Mouse (Mus musculus): ENCODE data around the gene Cbx4. TPM values are rescaled to one million over a fixed set of nuclear protein-coding genes. Genes with fewer than 3 reads are reported as not detected.

Gene Cbx4
- total RNA-seq, 2 experiments from 2014 or later, result 69.7 to 76.8 TPM

- DNase-seq (ENCODE audit: low spot score in 2 of 2), result no peak
These were observed 26.8 kb downstream of the Cbx4 start for GRCm38 (mm10) chr11:119059256-119059655.

DNA sequence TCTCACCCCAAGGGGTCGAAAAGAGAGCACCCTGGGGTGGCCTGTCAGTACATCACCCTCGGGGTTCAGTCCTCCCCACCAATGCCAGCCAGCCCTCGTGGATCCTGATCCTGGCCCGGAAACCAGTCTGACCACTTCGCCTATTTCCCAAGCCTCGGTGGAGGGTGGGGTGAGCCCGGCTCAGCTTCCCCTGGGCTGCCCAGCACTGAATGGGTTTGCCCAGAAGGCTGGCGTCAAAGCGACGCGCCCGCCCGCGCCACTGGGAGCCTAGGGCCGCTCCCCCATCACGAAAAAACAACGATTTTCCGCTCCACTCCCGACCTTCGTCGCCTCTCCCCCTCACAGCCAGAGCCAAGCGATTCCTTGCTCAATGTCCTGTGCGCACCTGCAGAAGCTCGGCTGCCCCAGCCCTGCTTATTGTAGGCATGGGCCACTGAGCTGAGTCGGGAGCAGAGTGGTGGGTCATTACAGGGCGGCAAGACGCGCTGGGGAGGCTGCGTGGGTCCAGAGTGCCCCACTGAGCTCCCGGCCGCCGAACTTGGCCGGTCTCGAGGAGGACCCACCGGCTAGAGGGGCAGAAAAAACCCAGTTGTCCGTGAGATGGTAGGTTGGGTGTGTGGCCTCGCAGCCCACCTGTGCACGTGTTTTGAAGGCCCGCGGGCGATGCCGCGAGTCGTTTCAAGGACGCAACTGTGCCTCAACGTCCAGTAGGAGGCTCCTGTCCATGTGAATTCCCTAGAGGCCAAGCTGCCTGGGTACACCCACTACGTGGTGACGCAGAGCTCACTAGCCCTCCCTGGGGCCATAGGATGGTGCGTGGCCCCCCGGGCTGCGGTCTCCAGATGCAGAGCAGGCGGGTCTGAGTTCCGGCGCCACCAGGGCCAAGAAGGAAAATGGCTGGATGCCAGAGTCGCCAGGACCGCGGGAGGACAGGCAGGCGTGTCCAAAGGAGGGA lies 27.7 kb downstream of the Cbx4 start:
- no peak for DNase-seq (ENCODE audit: low spot score in 2 of 2)

GRCm38 (mm10) chr11:119057291-119057690 lies 28.7 kb downstream of the Cbx4 start:
- no peak for DNase-seq (ENCODE audit: low spot score in 2 of 2)

DNA sequence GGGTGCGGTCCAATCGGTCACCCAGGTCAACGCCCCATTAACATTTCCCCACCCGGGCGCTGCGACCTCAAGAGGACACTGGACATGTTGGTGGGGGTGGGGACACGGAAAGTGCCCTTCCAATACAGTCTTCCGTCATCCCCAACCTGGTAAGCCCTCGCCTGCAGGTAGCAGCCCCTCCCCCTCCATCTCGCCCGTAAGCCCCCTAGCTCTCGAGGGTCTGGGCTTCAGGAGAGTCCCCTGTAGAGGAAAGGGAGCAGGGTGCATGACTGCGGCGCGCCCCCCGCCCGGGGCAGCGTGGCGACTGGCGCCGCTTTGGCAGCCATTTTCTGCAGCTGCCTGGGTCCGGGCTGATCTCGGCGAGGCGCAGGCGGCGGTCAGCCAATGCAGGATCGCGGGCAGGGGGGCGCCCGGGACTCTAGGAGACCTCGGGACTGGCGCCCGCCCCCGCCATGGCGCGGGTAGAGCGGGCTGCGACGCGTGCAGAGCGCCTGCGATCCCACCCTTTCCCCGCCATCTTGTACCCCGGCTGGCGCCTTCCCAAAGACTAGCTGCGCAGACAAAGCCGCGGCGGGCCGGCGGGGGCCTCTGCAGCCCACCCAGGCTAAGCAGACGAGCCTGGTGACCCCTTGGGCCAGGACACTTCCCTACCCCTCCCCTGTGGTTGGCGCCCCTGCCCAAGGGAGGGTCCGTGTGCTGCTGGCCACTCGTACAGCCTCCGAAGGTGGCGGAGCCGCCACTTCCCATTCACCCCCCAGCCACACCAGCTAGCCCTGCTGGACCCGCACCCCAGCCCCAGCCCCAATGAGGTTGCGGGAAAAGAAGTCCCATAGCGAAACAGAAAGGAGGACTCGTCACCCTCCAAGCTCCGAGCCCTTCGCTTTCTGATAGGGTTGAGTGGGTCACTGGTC lies 29.5 kb downstream of the Cbx4 start:
- no peak for DNase-seq (ENCODE audit: low spot score in 2 of 2)

- no peak for DNase-seq (ENCODE audit: low spot score in 2 of 2)
These were observed 30.4 kb downstream of the Cbx4 start for GRCm38 (mm10) chr11:119055571-119056131.

DNA sequence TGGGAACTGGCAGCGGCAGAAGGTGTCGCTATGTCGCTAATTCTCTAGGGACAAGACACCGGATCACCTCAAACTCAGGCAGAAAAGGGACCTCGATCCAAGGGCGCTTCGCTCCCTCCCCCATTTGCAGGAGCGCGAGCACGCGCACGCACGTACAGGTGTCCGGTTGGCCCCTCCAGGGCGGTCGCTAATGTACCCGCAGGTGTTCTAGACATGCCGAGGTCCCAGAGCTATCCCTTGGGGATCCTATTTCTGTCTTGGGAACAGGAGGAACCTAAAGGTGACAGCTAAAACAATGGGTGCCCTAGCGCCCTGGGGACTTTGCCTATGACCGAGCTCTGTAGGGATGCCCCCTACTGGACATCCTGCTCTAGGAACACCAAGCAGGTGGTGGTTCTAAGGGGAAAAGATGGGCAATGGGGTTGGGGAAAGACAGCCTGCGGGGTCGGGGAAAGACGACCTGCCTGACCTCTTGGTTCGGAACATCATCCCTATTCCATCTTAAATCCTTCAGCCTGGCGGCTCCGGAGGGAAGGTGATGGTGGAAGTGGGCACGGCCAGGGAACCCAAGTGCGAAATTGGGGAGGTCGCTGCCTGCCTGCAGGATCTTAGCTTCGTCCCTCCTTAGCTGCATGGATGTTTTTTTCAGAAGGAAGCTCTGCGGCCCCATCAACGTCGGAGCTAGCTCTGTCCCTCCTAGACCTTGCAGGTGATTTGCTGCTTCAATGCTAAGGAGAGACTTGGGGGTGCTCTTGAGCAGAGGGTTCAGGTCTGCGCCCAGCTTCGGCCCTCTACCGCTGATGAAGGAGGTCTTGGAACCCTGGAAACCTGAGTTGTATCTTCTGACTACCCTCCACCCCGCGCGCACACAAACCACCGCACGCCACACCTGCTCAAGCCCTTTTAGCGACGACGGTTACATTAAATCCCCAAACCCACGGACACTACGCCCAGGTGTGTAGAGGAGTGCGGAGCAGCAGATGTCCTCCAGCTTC lies 31.4 kb downstream of the Cbx4 start:
- no peak for DNase-seq (ENCODE audit: low spot score in 2 of 2)

DNA sequence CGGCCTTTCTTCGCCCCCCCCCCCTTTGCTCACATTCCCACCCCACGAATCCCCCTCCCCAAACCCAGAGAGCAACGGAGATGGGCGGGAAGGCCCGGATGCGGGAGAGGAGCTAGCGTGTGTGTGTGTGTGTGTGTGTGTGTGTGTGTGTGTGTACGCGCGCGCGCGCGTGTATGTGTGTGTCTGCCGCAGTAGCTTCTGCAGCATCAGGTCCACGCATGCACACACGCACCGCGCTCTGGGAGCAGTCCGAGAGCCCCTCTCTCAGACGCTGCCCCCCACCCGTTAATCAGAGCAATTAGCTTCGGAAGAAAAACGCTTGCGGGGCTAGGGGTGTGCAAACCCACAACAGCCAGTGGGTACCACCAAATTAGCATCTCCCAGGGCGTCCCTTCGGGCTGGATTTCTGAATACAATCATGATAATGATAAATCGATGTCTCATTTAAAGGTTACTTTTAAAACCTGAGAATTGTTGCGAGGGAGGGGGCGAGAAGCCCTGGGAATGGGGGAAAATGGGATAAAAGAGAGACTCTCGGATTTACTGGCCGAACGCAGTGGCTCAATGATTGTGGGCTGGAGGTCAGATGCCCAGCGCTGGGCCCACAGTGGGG lies 32.2 kb downstream of the Cbx4 start:
- DNase-seq (ENCODE audit: low spot score in 2 of 2), result no peak

- DNase-seq (ENCODE audit: low spot score in 2 of 2), result no peak
These were observed 32.8 kb downstream of the Cbx4 start for GRCm38 (mm10) chr11:119053257-119053670.

DNA sequence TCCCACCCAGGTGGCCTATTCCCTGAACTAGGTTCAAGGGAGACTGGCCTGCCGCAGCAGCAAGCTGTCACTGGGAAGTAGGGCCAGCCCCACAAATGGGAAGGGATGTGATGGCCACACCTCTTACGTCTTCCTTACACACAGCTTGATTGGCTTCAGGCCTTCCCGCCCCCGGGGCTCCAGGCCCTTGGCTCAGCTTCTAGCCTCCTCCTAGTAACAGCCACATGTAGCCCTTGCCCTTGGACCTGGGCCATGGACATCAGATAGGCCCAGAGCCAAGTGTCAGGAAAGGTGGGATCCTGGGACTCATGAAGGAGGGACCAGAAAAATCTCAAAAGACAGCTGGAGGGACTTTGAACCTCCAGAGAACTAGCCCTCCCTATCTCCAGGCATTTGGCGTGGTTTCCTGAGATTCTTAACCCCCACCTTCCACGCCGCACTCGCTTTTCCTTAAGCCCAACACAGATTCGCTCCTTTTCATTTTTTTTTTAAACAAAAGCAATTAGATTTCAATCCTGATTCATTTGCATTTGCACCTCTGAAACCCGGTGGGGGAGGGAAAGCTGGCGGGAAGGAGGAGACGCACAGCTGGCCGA lies 33.3 kb downstream of the Cbx4 start:
- DNase-seq (ENCODE audit: low spot score in 2 of 2), result no peak

DNA sequence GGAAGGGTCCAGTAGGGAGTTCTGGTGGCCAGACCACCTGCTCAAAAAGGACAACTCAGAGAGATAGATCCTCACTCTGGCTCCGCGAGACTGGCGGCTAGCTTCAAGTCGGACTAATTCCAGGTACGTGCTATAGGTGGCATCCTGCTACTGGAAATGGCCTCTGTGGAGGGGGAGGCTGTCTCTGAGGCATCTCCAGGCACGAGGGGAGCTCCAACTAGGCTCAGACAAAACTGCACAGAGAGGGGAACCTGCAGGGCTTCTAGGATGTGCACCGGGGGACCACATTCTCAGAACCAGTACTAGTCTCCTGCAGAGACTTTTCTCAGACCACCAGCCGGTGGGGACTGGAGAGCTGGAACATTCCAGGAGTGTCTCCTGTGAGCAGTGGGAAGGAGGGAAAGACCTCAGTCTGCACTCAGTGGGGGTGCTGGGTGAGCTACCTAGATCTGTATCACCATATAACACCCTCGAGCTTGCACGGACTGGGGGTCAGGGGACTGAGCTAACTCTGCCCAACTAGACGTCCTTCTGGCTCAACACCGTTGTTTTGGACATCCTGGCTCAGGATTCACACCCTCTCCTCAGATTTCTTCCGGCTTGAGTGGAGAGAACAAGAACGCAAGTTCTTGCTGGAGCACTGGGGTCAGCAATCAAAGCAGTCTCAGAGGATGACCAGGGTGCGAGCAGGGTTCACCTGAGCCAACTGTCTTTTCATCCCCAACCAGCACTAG lies 33.9 kb downstream of the Cbx4 start:
- no peak for DNase-seq (ENCODE audit: low spot score in 2 of 2)

GRCm38 (mm10) chr11:119051426-119051825 lies 34.6 kb downstream of the Cbx4 start:
- DNase-seq (ENCODE audit: low spot score in 2 of 2), result no peak

DNA sequence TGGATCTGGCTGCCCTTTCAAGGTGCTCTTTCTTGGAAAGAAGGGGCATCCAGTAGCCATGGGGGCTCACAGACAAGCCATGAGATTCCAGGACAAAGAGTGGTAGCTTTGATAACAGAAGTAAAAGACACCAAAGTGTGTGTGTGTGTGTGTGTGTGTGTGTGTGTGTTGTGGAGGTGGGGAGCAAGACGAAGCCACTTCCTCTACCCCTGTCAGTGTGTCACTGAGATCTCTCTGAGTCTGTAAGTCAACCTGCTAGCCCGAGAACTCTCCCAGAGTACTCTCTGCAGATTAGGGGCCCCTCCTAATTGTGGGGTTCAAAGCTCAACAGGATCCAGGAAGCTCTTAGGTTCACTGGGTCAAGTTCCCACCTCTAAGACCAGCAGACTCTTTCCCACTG lies 35.7 kb downstream of the Cbx4 start:
- no peak for DNase-seq (ENCODE audit: low spot score in 2 of 2)

DNA sequence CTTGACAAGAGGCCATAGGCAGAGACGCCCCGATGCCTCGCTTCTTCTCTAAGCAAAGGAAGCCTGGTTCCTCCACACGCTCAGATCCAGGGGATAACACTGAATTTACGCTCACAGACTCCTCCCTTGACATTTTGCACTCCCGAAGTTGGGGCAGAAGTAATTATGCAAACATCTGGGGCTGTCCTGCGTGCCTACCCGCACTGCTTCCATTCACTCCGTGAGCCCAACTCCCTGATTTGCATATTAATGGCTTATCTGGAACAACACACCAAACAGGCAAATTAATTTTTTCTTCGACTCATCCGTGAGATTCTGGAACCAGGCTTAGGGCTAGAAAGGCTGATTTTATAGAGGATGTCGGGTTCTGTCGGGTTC lies 37.9 kb downstream of the Cbx4 start:
- no peak for DNase-seq (ENCODE audit: low spot score in 2 of 2)

DNA sequence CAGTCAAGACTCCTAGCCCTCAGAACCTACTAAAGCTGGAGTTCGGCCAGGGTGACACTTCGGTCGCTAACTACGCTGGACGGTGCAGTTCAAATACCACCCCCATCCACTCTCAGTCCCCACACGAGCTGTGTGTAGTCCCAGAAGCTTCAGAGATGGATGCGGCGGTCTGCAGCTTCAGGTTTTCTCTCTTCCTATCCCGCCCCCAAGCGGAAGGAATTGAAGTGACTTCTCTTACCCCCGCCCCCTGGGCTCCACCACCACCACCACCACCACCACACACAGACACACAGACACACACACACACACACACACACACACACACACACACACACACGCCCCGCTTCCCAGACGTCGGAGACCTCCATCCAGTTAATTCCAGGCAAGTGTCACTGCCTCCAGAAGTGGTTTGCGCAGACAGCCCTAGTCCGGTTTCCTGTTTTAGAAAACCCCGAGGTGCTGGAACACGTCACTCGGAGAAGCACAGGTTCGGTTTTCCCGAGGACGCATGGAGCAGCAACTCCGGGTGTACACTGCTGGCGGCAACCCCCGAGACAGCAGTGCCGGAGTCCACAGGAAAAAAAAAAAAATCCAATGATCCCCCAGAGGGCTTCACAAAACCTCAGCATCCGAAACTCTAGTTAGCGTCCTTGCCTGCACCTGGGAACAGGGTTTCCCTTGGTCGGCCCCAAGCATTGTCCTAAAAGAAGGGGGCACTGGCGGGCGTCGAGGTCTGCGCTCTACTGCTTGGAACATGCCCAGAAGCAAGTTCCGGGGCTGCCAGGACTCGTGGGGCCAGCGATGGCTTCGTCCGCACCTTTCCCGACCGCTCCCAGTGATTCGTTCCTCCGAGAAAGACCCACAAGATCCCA lies 38.5 kb downstream of the Cbx4 start:
- no peak for DNase-seq (ENCODE audit: low spot score in 2 of 2)

GRCm38 (mm10) chr11:119046601-119047245 lies 39.3 kb downstream of the Cbx4 start:
- no peak for DNase-seq (ENCODE audit: low spot score in 2 of 2)

GRCm38 (mm10) chr11:119044551-119045337 lies 41.3 kb downstream of the Cbx4 start:
- no peak for DNase-seq (ENCODE audit: low spot score in 2 of 2)

Measured in adrenal gland, postnatal 4 days (tissue).